In the genomic region with DNA sequence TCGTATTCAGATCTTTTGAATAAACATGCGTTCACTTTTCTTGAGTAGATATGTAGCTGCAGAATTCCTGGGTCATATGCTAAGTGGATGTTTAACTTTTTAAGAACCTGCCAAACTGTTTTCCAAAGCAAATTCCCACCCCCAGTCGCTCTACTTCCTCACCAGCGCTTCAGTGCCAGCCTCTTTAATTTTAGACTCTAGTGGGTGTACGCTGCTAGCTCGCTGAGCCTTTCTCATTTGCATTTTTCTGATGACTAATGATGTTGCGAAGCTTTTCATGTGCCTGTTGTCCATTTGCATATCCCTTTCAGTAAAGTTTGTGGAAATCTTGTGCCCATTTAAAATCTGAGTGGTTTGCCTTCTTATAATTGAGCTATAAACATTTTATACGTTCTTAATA, we compare ENCODE assay signal across 16 mouse cellular contexts.
DNase-seq lines count a peak whose midpoint lies in the region; ATAC-seq and TF ChIP-seq lines count a peak whose summit lies in the region.
"Had no signal": no experiment of that assay in that cellular context is flagged by ENCODE, and none has a peak within 500 bp of the region (broad histone marks: within the 10 kb centered on the region; RNA-seq: fewer than 3 reads in every experiment).

No protein-coding gene starts in this region.

- no peaks in the 10 kb centered on the region for H3K36me3 ChIP-seq in hindbrain, postnatal 0 days (ENCODE audit: insufficient read depth, low read length)
- no peaks in the 10 kb centered on the region for H3K36me3 ChIP-seq in hindbrain, embryonic 13.5 days
- no peaks in the 10 kb centered on the region for H3K36me3 ChIP-seq in embryonic facial prominence, embryonic 10.5 days (replicated peaks)
- H3K36me3 ChIP-seq: limb, embryonic 10.5 days; neural tube, embryonic 15.5 days had no signal

- no peak overlapping the region for H3K9ac ChIP-seq in hindbrain, postnatal 0 days (replicated peaks; ENCODE audit: low read length)
- no peak overlapping the region for H3K9ac ChIP-seq in hindbrain, embryonic 13.5 days
- H3K9ac ChIP-seq: neural tube, embryonic 15.5 days had no signal

- ATAC-seq in hindbrain, postnatal 0 days, result no peak
- no peak for ATAC-seq in hindbrain, embryonic 13.5 days (ENCODE audit: low FRiP score)

- DNase-seq in hindbrain, postnatal 0 days (ENCODE audit: low spot score), result peak; percentile 25
- DNase-seq in brain, adult 2 months (ENCODE audit: low read depth, low spot score), result peak; percentile 93
- peak; percentile 30 to 43 for DNase-seq in kidney, postnatal 25 days
- peak; percentile 68 to 84 for DNase-seq in left cerebral cortex, postnatal 14 days (ENCODE audit: low spot score in 2 of 2)
- DNase-seq in adrenal gland, adult 18-20 months (ENCODE audit: low spot score in 2 of 2), result no peak
- DNase-seq in testis, postnatal 14 days (ENCODE audit: low spot score), result no peak
- no peak for DNase-seq in embryonic facial prominence, embryonic 10.5 days (ENCODE audit: low spot score)
- DNase-seq: adrenal gland, adult 8-10 months; cerebellum, adult 8-10 months; gastrocnemius, postnatal 25 days; heart, postnatal 14 days; lung, adult 2 months had no signal

- H3K4me1 ChIP-seq in hindbrain, postnatal 0 days (ENCODE audit: insufficient read depth, low read length), result no peaks in the 10 kb centered on the region
- no peaks in the 10 kb centered on the region for H3K4me1 ChIP-seq in hindbrain, embryonic 13.5 days (replicated peaks)
- H3K4me1 ChIP-seq in embryonic facial prominence, embryonic 10.5 days, result no peaks in the 10 kb centered on the region
- H3K4me1 ChIP-seq: limb, embryonic 10.5 days; neural tube, embryonic 15.5 days had no signal

- H3K27me3 ChIP-seq in hindbrain, postnatal 0 days (ENCODE audit: insufficient read depth, low read length), result no peaks in the 10 kb centered on the region
- H3K27me3 ChIP-seq in hindbrain, embryonic 13.5 days, result no peaks in the 10 kb centered on the region
- H3K27me3 ChIP-seq in embryonic facial prominence, embryonic 10.5 days (replicated peaks; ENCODE audit: low read depth, poor library complexity, severe bottlenecking), result no peaks in the 10 kb centered on the region
- H3K27me3 ChIP-seq: neural tube, embryonic 15.5 days had no signal

- H3K9me3 ChIP-seq in hindbrain, postnatal 0 days (ENCODE audit: low read length), result no peaks in the 10 kb centered on the region
- H3K9me3 ChIP-seq in hindbrain, embryonic 13.5 days, result no peaks in the 10 kb centered on the region
- no peaks in the 10 kb centered on the region for H3K9me3 ChIP-seq in embryonic facial prominence, embryonic 10.5 days
- H3K9me3 ChIP-seq: limb, embryonic 10.5 days; neural tube, embryonic 15.5 days had no signal

- 41% methylated on average over 8 of the region's 8 CpGs for WGBS in hindbrain, postnatal 0 days
- WGBS in hindbrain, embryonic 13.5 days, result 38% methylated on average over 8 of the region's 8 CpGs
- WGBS in embryonic facial prominence, embryonic 10.5 days, result 80% methylated on average over 8 of the region's 8 CpGs

- H3K27ac ChIP-seq in hindbrain, postnatal 0 days, result no peak overlapping the region
- H3K27ac ChIP-seq in hindbrain, embryonic 13.5 days, result no peak overlapping the region
- no peak overlapping the region for H3K27ac ChIP-seq in embryonic facial prominence, embryonic 10.5 days (replicated peaks)
- H3K27ac ChIP-seq: limb, embryonic 10.5 days; neural tube, embryonic 15.5 days had no signal

- intact Hi-C loops in left cerebral cortex, postnatal 14 days (cut with DNase I), result no loop called here

- H3K4me3 ChIP-seq in hindbrain, postnatal 0 days (ENCODE audit: low read length), result no peak overlapping the region
- H3K4me3 ChIP-seq in hindbrain, embryonic 13.5 days, result no peak overlapping the region
- H3K4me3 ChIP-seq in embryonic facial prominence, embryonic 10.5 days, result no peak overlapping the region
- H3K4me3 ChIP-seq: limb, embryonic 10.5 days; neural tube, embryonic 15.5 days had no signal

- TF ChIP-seq CTCF in hindbrain, postnatal 0 days (IDR thresholded peaks at IDR 0.05; ENCODE audit: low read depth), result no peak

- no peak overlapping the region for H3K4me2 ChIP-seq in hindbrain, postnatal 0 days (ENCODE audit: low read depth, low read length)
- H3K4me2 ChIP-seq in hindbrain, embryonic 13.5 days, result no peak overlapping the region
- H3K4me2 ChIP-seq: midbrain, embryonic 11.5 days; neural tube, embryonic 15.5 days had no signal

Comparison
In these comparisons a context has a peak if more than half of its experiments do, and no peak if none do; other contexts are left out.
1. DNase-seq: peak in hindbrain, postnatal 0 days (single experiment), brain, adult 2 months (single experiment), kidney, postnatal 25 days (2 of 2) and left cerebral cortex, postnatal 14 days (2 of 2); none in adrenal gland, adult 18-20 months (0 of 2), testis, postnatal 14 days (single experiment) and embryonic facial prominence, embryonic 10.5 days (single experiment).